Mouse (Mus musculus) neural tube, embryonic 11.5 days (tissue): ENCODE data around the gene Siah2. TPM values are rescaled to one million over a fixed set of nuclear protein-coding genes. Genes with fewer than 3 reads are reported as not detected.

ENCODE experiments used
- ATAC-seq: fragments of 200-750 bp; cut with Nextera tagmentation; 2 replicates; pipeline ENCODE4 v1.8.0; 2017; ENCODE audit warnings: moderate number of reproducible peaks, mild to moderate bottlenecking, moderate TSS enrichment, moderate library complexity; ENCODE audit not compliant: insufficient read depth, low FRiP score, low TSS enrichment
- DNase-seq: peaks from one replicate; pipeline ENCODE4 v3.0.0-alpha.2; 2015; ENCODE audit warnings: low spot score
- H3K27ac ChIP-seq: fragments of 300-500 bp; sonication (generic); 2 replicates; pipeline ENCODE4 v1.5.1; 2014; ENCODE audit warnings: low read depth, mild to moderate bottlenecking, low read length
- H3K27me3 ChIP-seq: fragments of 300-500 bp; sonication (generic); 2 replicates; pipeline ENCODE4 v1.6.1; 2014; ENCODE audit warnings: mild to moderate bottlenecking, low read length, mixed read lengths; ENCODE audit not compliant: control insufficient read depth, insufficient read depth
- H3K36me3 ChIP-seq: fragments of 300-500 bp; sonication (generic); 2 replicates; pipeline ENCODE4 v1.6.1; 2014; ENCODE audit warnings: mild to moderate bottlenecking, low read length, moderate library complexity, mixed read lengths; ENCODE audit not compliant: control insufficient read depth, insufficient read depth
- H3K4me1 ChIP-seq: fragments of 300-500 bp; sonication (generic); 2 replicates; pipeline ENCODE4 v1.6.1; 2014; ENCODE audit warnings: low read length, mixed read lengths; ENCODE audit not compliant: control insufficient read depth, insufficient read depth
- H3K4me2 ChIP-seq: fragments of 300-500 bp; sonication (generic); 2 replicates; pipeline ENCODE4 v1.6.1; 2014; ENCODE audit warnings: low read depth, mild to moderate bottlenecking, moderate library complexity
- H3K4me3 ChIP-seq: fragments of 300-500 bp; sonication (generic); 2 replicates; pipeline ENCODE4 v1.5.1; 2014; ENCODE audit warnings: low read depth, low read length
- H3K9ac ChIP-seq: fragments of 300-500 bp; sonication (generic); 2 replicates; pipeline ENCODE4 v1.6.1; 2014; ENCODE audit warnings: mild to moderate bottlenecking, low read length
- H3K9me3 ChIP-seq: fragments of 300-500 bp; sonication (generic); 2 replicates; pipeline ENCODE4 v1.6.1; 2016; ENCODE audit warnings: low read length; ENCODE audit not compliant: control insufficient read depth
- WGBS: fragments of 180-500 bp; shearing (Covaris S2); extraction: QIAGEN DNeasy Blood & Tissue Kit; methylation state at CpG from one replicate; pipeline ENCODE4 v1.1.7; 2014; 5-methylcytosine and 5-hydroxymethylcytosine counted together
- polyA plus RNA-seq: library from polyadenylated mRNA; unstranded; fragments of >200 nt; fragmentation: Nextera tagmentation; extraction: Ambion mirVana; gene quantifications from 2 replicates; pipeline ENCODE4 v1.2.1, GENCODE M21; 2014

Siah2 gene
- polyA plus RNA-seq, 1 experiment from 2014 or later = 6.4 TPM

DNA sequence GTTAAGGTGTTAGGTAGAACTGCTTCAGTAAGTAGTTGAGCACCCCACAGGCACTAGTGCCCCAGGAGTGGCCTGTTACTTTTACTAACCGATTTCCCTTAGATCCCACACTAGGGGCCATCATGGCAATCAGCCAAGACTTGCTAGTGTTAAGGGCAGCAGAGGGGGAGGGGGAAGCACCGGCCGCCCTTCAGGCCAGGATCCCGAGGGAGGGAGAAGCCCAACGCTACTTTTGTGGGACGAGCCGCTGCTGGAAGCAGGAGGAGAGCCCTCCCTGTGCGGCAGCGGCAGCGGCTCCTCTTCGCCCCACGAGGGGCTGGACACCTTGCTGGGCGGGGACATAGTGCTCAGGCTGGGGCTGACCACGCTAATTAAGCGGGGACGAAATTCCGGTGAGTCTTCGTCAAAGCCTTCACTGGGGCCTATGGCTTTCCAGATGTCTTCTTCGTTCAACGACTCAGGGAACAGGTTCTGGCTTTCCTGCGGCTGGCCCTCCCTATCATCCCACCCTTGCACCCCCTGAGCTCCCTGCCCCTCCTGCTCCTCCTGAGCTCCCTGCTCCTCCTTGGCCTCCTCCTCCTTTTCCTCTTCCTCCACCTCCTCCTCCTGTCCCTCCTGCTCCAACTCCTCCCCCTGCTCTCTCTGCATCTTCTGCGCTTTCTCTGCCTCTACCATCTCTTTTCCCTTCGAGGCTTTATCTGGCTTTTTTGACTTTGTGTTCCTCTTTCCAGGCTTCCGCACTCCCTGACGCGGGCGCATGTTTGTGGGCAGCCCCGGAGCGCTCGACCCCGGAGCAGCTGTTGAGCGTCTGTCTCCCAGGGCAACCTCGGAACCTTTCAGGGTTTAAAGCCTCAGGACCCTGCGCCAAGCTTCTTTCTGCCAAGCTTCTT lies 55.5 kb downstream of the Siah2 start, which contains the start of gene Erich6:
Gene Erich6, minus strand, starts transcription at position 802 of the 890 bp plus-strand sequence.
- WGBS = under 1% methylated on average over 31 of the region's 34 CpGs
- ATAC-seq = peak; percentile 83
- no peaks in the 10 kb centered on the region; the same call in 1 of the 2 replicates for H3K9me3 ChIP-seq

GRCm38 (mm10) chr3:58631693-58632092 lies 60.5 kb downstream of the Siah2 start:
- Histone ChIP-seq H3K4me1 (peaks cover 3% of the 10 kb centered on the region; the same call in 1 of the 2 replicates), H3K4me3 (no peak overlapping the region), H3K9me3 (no peaks in the 10 kb centered on the region), H3K27me3 (no peaks in the 10 kb centered on the region), H3K36me3 (no peaks in the 10 kb centered on the region), H3K4me2 (no peak overlapping the region), H3K27ac (no peak overlapping the region), H3K9ac (no peak overlapping the region)
- ATAC-seq (no peak), DNase-seq (no peak)
- WGBS = 85% methylated on average over 2 of the region's 2 CpGs

More for the DNA sequence above, 55.5 kb downstream of the Siah2 start, which contains the start of gene Erich6:
- H3K4me3 ChIP-seq = peak within 1 kb of the TSS; percentile 53
- peak; percentile 63 for DNase-seq
- H3K4me1 ChIP-seq = peaks cover 3% of the 10 kb centered on the region; the same call in 1 of the 2 replicates
- H3K9ac ChIP-seq = peak within 1 kb of the TSS; percentile 65
- H3K36me3 ChIP-seq = no peaks in the 10 kb centered on the region
- H3K4me2 ChIP-seq = peak within 1 kb of the TSS; percentile 94
- no peaks in the 10 kb centered on the region for H3K27me3 ChIP-seq
- H3K27ac ChIP-seq = no peak within 1 kb of the TSS

DNA sequence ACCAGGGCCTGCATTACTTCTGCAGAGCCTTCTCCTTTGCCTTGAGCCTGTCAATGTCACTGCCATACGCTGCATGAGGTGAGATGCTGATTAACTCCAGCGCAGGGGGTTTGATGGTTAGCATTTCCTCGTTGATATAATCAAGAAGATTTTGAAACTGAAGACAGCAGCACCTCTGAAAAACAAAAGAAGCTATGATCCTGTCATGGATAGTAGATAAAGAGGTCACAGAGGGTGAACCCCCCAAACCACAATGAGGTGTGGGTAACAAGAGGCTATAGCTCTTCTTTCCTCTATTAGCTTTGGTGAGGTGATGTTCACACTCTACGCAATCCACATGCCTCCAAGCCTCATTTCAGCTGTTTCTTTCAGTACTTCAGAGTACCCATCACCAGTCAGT lies 67.2 kb downstream of the Siah2 start:
- H3K9ac ChIP-seq = no peak overlapping the region
- no peak overlapping the region for H3K4me3 ChIP-seq
- H3K36me3 ChIP-seq = no peaks in the 10 kb centered on the region
- WGBS = 84% methylated on average over 4 of the region's 4 CpGs
- no peaks in the 10 kb centered on the region for H3K4me1 ChIP-seq
- ATAC-seq (no peak), DNase-seq (no peak)
- no peak overlapping the region for H3K4me2 ChIP-seq
- H3K9me3 ChIP-seq = no peaks in the 10 kb centered on the region
- no peak overlapping the region for H3K27ac ChIP-seq
- no peaks in the 10 kb centered on the region for H3K27me3 ChIP-seq

Other genes with a start within 250 kb of the Siah2 start
- gene Eif2a, start 166.6 kb downstream of the Siah2 start, polyA plus RNA-seq = 57.4 and 67.3 TPM in 2 replicates
- gene Serp1, start 166.5 kb downstream of the Siah2 start, polyA plus RNA-seq = 148 and 151 TPM in 2 replicates
- 25.6 and 28.1 TPM in 2 replicates for gene Selenot, start 115.8 kb downstream of the Siah2 start, polyA plus RNA-seq
- not detected in 2 replicates for gene Erich6, start 55.2 kb downstream of the Siah2 start, polyA plus RNA-seq
- not detected in 2 replicates for gene Mindy4b-ps, start 129.9 kb upstream of the Siah2 start, polyA plus RNA-seq
- gene Clrn1, start 192.9 kb upstream of the Siah2 start, polyA plus RNA-seq = 0.19 and 0.42 TPM in 2 replicates